Mouse (Mus musculus) embryonic facial prominence, embryonic 14.5 days (tissue): ENCODE results near the gene Myo1e. TPM values are rescaled to one million over a fixed set of nuclear protein-coding genes. Genes with fewer than 3 reads are reported as not detected.

Experiments
- ATAC-seq: fragments of 200-750 bp; cut with Nextera tagmentation; 2 replicates; pipeline ENCODE4 v1.8.0; 2017; ENCODE audit warnings: low read depth, moderate number of reproducible peaks, moderate TSS enrichment
- DNase-seq: peaks from one replicate; pipeline ENCODE4 v3.0.0-alpha.2; 2015; ENCODE audit warnings: low spot score
- H3K27ac ChIP-seq: fragments of 300-500 bp; sonication (generic); replicated peaks from 2 replicates; pipeline ENCODE4 v1.5.1; 2014; ENCODE audit warnings: low read depth, mild to moderate bottlenecking, low read length, moderate library complexity
- H3K27me3 ChIP-seq: fragments of 300-500 bp; sonication (generic); replicated peaks from 2 replicates; pipeline ENCODE4 v1.6.1; 2014; ENCODE audit warnings: low read length; ENCODE audit not compliant: control insufficient read depth, insufficient read depth
- H3K36me3 ChIP-seq: fragments of 300-500 bp; sonication (generic); 2 replicates; pipeline ENCODE4 v1.6.1; 2014; ENCODE audit warnings: low read length, mixed read lengths; ENCODE audit not compliant: control insufficient read depth, insufficient read depth
- H3K4me1 ChIP-seq: fragments of 300-500 bp; sonication (generic); 2 replicates; pipeline ENCODE4 v1.6.1; 2014; ENCODE audit warnings: antibody characterized with exemption, low read length; ENCODE audit not compliant: control insufficient read depth, insufficient read depth
- H3K4me2 ChIP-seq: fragments of 300-500 bp; sonication (generic); 2 replicates; pipeline ENCODE4 v1.6.1; 2014; ENCODE audit warnings: low read depth, mild to moderate bottlenecking, low read length, moderate library complexity, mixed read lengths
- H3K4me3 ChIP-seq: fragments of 300-500 bp; sonication (generic); 2 replicates; pipeline ENCODE4 v1.5.1; 2014; ENCODE audit warnings: low read depth, mild to moderate bottlenecking, low read length
- H3K9ac ChIP-seq: fragments of 300-500 bp; sonication (generic); 2 replicates; pipeline ENCODE4 v1.6.1; 2014; ENCODE audit warnings: low read depth, mild to moderate bottlenecking, low read length, moderate library complexity, mixed read lengths
- H3K9me3 ChIP-seq: fragments of 300-500 bp; sonication (generic); 2 replicates; pipeline ENCODE4 v1.6.1; 2016; ENCODE audit warnings: low read length; ENCODE audit not compliant: control insufficient read depth
- WGBS: fragments of 180-500 bp; shearing (Covaris S2); extraction: QIAGEN DNeasy Blood & Tissue Kit; methylation state at CpG from one replicate; pipeline ENCODE4 v1.1.7; 2014; 5-methylcytosine and 5-hydroxymethylcytosine counted together
- polyA plus RNA-seq: library from polyadenylated mRNA; unstranded; fragments of >200 nt; fragmentation: Nextera tagmentation; extraction: Ambion mirVana; gene quantifications from 2 replicates; pipeline ENCODE4 v1.2.1, GENCODE M21; 2014

Myo1e gene
- polyA plus RNA-seq, 1 experiment from 2014 or later = 22.4 TPM

GRCm38 (mm10) chr9:70290785-70291184 lies 83.6 kb downstream of the Myo1e start:
- H3K27ac ChIP-seq = no peak overlapping the region
- H3K4me3 ChIP-seq = no peak overlapping the region
- 70% methylated on average over 10 of the region's 10 CpGs for WGBS
- no peaks in the 10 kb centered on the region for H3K27me3 ChIP-seq
- H3K4me2 ChIP-seq = no peak overlapping the region
- H3K4me1 ChIP-seq = no peaks in the 10 kb centered on the region
- H3K36me3 ChIP-seq = 0 out of 2 replicates have a peak, but pooled peaks cover 4% of the 10 kb centered on the region
- no peak for ATAC-seq
- no peak for DNase-seq
- H3K9ac ChIP-seq = no peak overlapping the region
- H3K9me3 ChIP-seq = no peaks in the 10 kb centered on the region

- 18% methylated on average over 2 of the region's 2 CpGs for WGBS
- Histone ChIP-seq H3K9ac (no peak overlapping the region), H3K36me3 (peaks cover 19% of the 10 kb centered on the region), H3K4me1 (no peaks in the 10 kb centered on the region), H3K27me3 (no peaks in the 10 kb centered on the region), H3K4me2 (no peak overlapping the region), H3K9me3 (peaks cover 5% of the 10 kb centered on the region; the same call in 1 of the 2 replicates), H3K4me3 (no peak overlapping the region), H3K27ac (no peak overlapping the region)
- ATAC-seq (peak; percentile 48; the same call in 1 of the 2 replicates), DNase-seq (peak; percentile 50)
These were observed 89.8 kb downstream of the Myo1e start for GRCm38 (mm10) chr9:70296916-70297315.

GRCm38 (mm10) chr9:70298221-70298620 lies 91.1 kb downstream of the Myo1e start:
- no peaks in the 10 kb centered on the region for H3K4me1 ChIP-seq
- H3K27me3 ChIP-seq = no peaks in the 10 kb centered on the region
- DNase-seq (no peak), ATAC-seq (no peak)
- H3K4me3 ChIP-seq = no peak overlapping the region
- peaks cover 30% of the 10 kb centered on the region for H3K36me3 ChIP-seq
- H3K4me2 ChIP-seq = no peak overlapping the region
- peaks cover 5% of the 10 kb centered on the region; the same call in 1 of the 2 replicates for H3K9me3 ChIP-seq
- H3K9ac ChIP-seq = no peak overlapping the region
- H3K27ac ChIP-seq = no peak overlapping the region
- WGBS = 43% methylated on average over 7 of the region's 7 CpGs

- no peak overlapping the region for H3K9ac ChIP-seq
- no peaks in the 10 kb centered on the region for H3K27me3 ChIP-seq
- H3K4me3 ChIP-seq = no peak overlapping the region
- H3K27ac ChIP-seq = no peak overlapping the region
- H3K36me3 ChIP-seq = peaks cover 35% of the 10 kb centered on the region
- DNase-seq (no peak), ATAC-seq (no peak)
- no peaks in the 10 kb centered on the region for H3K4me1 ChIP-seq
- H3K9me3 ChIP-seq = peaks cover 5% of the 10 kb centered on the region; the same call in 1 of the 2 replicates
- WGBS = 89% methylated on average over 5 of the region's 5 CpGs
- H3K4me2 ChIP-seq = no peak overlapping the region
These were observed 93.6 kb downstream of the Myo1e start for GRCm38 (mm10) chr9:70300705-70301104.

GRCm38 (mm10) chr9:70301598-70301997 lies 94.4 kb downstream of the Myo1e start:
- no peak overlapping the region for H3K9ac ChIP-seq
- H3K27me3 ChIP-seq = no peaks in the 10 kb centered on the region
- WGBS = 89% methylated on average over 6 of the region's 6 CpGs
- peak overlapping the region; percentile 48; the same call in 1 of the 2 replicates for H3K27ac ChIP-seq
- H3K4me3 ChIP-seq = no peak overlapping the region
- ATAC-seq = no peak
- H3K4me2 ChIP-seq = no peak overlapping the region
- no peaks in the 10 kb centered on the region for H3K4me1 ChIP-seq
- H3K9me3 ChIP-seq = peaks cover 5% of the 10 kb centered on the region; the same call in 1 of the 2 replicates
- DNase-seq = no peak
- H3K36me3 ChIP-seq = peaks cover 35% of the 10 kb centered on the region

GRCm38 (mm10) chr9:70304901-70305300 lies 97.8 kb downstream of the Myo1e start:
- H3K4me3 ChIP-seq = no peak overlapping the region
- DNase-seq (no peak), ATAC-seq (no peak)
- no peaks in the 10 kb centered on the region for H3K27me3 ChIP-seq
- WGBS = 87% methylated on average over 8 of the region's 8 CpGs
- no peak overlapping the region for H3K9ac ChIP-seq
- H3K27ac ChIP-seq = no peak overlapping the region
- no peaks in the 10 kb centered on the region for H3K4me1 ChIP-seq
- H3K36me3 ChIP-seq = peaks cover 27% of the 10 kb centered on the region; the same call in 1 of the 2 replicates
- peaks cover 5% of the 10 kb centered on the region; the same call in 1 of the 2 replicates for H3K9me3 ChIP-seq
- no peak overlapping the region for H3K4me2 ChIP-seq

- Histone ChIP-seq H3K9ac (no peak overlapping the region), H3K9me3 (no peaks in the 10 kb centered on the region), H3K4me2 (no peak overlapping the region), H3K36me3 (0 out of 2 replicates have a peak, but pooled peaks cover 6% of the 10 kb centered on the region), H3K27me3 (no peaks in the 10 kb centered on the region), H3K27ac (no peak overlapping the region), H3K4me1 (no peaks in the 10 kb centered on the region), H3K4me3 (no peak overlapping the region)
- 52% methylated on average over 1 of the region's 1 CpGs for WGBS
- no peak for DNase-seq
- ATAC-seq = no peak
These were observed 102.9 kb downstream of the Myo1e start for GRCm38 (mm10) chr9:70310046-70310445.

GRCm38 (mm10) chr9:70314019-70314418 lies 106.9 kb downstream of the Myo1e start:
- ATAC-seq (no peak), DNase-seq (no peak)
- Histone ChIP-seq H3K4me2 (no peak overlapping the region), H3K9ac (no peak overlapping the region), H3K4me3 (no peak overlapping the region), H3K4me1 (peaks cover 4% of the 10 kb centered on the region), H3K27me3 (no peaks in the 10 kb centered on the region), H3K9me3 (no peaks in the 10 kb centered on the region), H3K36me3 (0 out of 2 replicates have a peak, but pooled peaks cover 6% of the 10 kb centered on the region), H3K27ac (no peak overlapping the region)
- 90% methylated on average over 1 of the region's 1 CpGs for WGBS

- Histone ChIP-seq H3K4me1 (peaks cover 4% of the 10 kb centered on the region), H3K9ac (no peak overlapping the region), H3K27ac (no peak overlapping the region), H3K9me3 (no peaks in the 10 kb centered on the region), H3K27me3 (no peaks in the 10 kb centered on the region), H3K36me3 (0 out of 2 replicates have a peak, but pooled peaks cover 6% of the 10 kb centered on the region), H3K4me3 (no peak overlapping the region), H3K4me2 (no peak overlapping the region)
- ATAC-seq = no peak
- no peak for DNase-seq
- WGBS = 60% methylated on average over 4 of the region's 4 CpGs
These were observed 108.0 kb downstream of the Myo1e start for GRCm38 (mm10) chr9:70315130-70315529.
